In the genomic region with DNA sequence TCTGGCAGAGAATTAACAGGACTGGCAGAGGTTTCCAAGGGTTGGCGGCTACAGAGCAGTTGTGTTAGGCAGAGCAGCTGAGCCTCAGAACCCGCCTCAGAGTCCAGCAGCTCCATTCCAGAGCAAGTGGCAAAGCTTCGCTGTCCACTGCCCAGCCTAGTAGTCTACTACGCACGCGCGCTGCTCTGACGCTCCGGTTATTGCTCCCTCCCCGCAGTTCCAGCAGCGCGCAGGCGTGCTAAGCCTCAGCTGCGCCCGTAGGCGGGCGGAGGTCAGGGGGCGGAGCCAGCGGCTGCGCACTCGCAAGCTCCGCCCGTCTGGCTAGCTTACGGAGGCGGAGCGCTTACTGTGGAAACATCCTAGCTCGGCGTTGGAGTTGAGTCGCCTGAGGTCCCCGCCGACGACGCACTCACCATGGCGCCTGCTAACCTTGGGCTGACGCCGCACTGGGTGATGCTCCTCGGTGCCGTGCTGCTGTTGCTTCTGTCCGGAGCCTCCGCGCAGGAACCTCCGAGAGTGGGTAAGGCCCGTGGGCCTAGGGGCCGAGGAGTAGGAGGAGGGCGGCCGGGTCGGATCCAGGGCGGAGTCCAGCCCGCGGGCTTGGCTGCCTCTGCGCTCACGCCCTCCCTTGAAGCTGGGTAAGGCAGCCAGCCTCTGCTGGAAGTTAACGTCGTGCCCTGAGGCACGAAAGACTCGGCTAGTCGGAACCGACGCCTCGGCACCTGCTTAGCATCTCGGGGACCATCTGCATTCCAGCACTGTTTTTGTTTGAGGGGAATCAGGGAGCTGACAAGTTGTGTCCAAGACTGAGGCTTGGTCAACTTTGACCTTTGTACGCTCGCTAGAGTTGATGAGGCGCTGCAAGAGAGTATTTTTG, we compare ENCODE assay signal across 8 mouse cellular contexts. TPM values are rescaled to one million over a fixed set of nuclear protein-coding genes. Genes with fewer than 3 reads are reported as not detected.
DNase-seq lines count a peak whose midpoint lies in the region; ATAC-seq lines count a peak whose summit lies in the region.

TSS of gene Pttg1ip (plus strand) at position 313 of the 877 bp plus-strand sequence.

- WGBS in hindbrain, embryonic 11.5 days, result under 1% methylated on average over 61 of the region's 64 CpGs

- peak within 1 kb of the TSS; percentile 84 for H3K9ac ChIP-seq in hindbrain, embryonic 11.5 days (ENCODE audit: low read depth, low read length)

- H3K4me3 ChIP-seq in hindbrain, embryonic 11.5 days (ENCODE audit: low read depth, low read length), result peak within 1 kb of the TSS; percentile 81

- H3K36me3 ChIP-seq in hindbrain, embryonic 11.5 days (ENCODE audit: control insufficient read depth, insufficient read depth, low read length), result no peaks in the 10 kb centered on the region

- ATAC-seq in hindbrain, embryonic 11.5 days (ENCODE audit: low FRiP score), result peak; percentile 97

- H3K27ac ChIP-seq in hindbrain, embryonic 11.5 days (ENCODE audit: low read depth, low read length), result peak within 1 kb of the TSS; percentile 75

- H3K4me1 ChIP-seq in hindbrain, embryonic 11.5 days (replicated peaks; ENCODE audit: control insufficient read depth, insufficient read depth, low read length), result 0 out of 2 replicates have a peak, but pooled peaks cover 2% of the 10 kb centered on the region

- peak within 1 kb of the TSS; percentile 83 for H3K4me2 ChIP-seq in hindbrain, embryonic 11.5 days (replicated peaks; ENCODE audit: low read depth, low read length)

- no peaks in the 10 kb centered on the region for H3K9me3 ChIP-seq in hindbrain, embryonic 11.5 days (ENCODE audit: control insufficient read depth, low read length)

- peak; percentile 98 for DNase-seq in Muller cell, postnatal 12 days (ENCODE audit: inconsistent ontology term)
- DNase-seq in cerebellum, adult 9-11 months, result peak; percentile 98
- DNase-seq in frontal cortex, adult 2 months (ENCODE audit: extremely low spot score in 1 of 2, low spot score in 1 of 2), result peak; percentile 91 to 95
- DNase-seq in hindbrain, embryonic 11.5 days (ENCODE audit: low spot score), result peak; percentile 99
- peak; percentile 91 to 95 for DNase-seq in layer of hippocampus, postnatal 10 days (ENCODE audit: low spot score in 2 of 2)
- DNase-seq in lung, postnatal 10 days, result peak; percentile 96
- peak; percentile 97 for DNase-seq in ovary, postnatal 36 days (ENCODE audit: low spot score)
- peak; percentile 95 for DNase-seq in thymus, postnatal 25 days

- H3K27me3 ChIP-seq in hindbrain, embryonic 11.5 days (ENCODE audit: control insufficient read depth, insufficient read depth, low read length), result no peaks in the 10 kb centered on the region

RNA-seq across cellular contexts. Expression of gene Pttg1ip, which starts in this region (rescaled TPM):
- polyA plus RNA-seq in frontal cortex, adult 2 months (2012; rRNA removed), result 125 and 132 TPM in 2 replicates
- 73.1 and 79.3 TPM in 2 replicates for polyA plus RNA-seq in hindbrain, embryonic 11.5 days (2014; fragmentation: Nextera tagmentation; extraction: Ambion mirVana)
- total RNA-seq in layer of hippocampus, postnatal 10 days (2021), result 10 to 100 TPM; 71.6 to 82.0 TPM

Comparison
In these comparisons a context has a peak if more than half of its experiments do, and no peak if none do; other contexts are left out.
1. Peak in every context shown above with its lines: DNase-seq, ATAC-seq, H3K4me3 ChIP-seq and H3K27ac ChIP-seq.